Mouse (Mus musculus) neural tube, embryonic 13.5 days (tissue): ENCODE measurements around the gene Cnot3. TPM values are rescaled to one million over a fixed set of nuclear protein-coding genes. Genes with fewer than 3 reads are reported as not detected.
A peak's percentile ranks its signal among the peaks of the same experiment; 100 is the strongest.

ENCODE experiments used
- ATAC-seq: fragments of 200-750 bp; cut with Nextera tagmentation; 2 replicates; pipeline ENCODE4 v1.8.0; 2017; ENCODE audit warnings: low read depth, mild to moderate bottlenecking, moderate TSS enrichment, moderate library complexity
- H3K27ac ChIP-seq: fragments of 300-500 bp; sonication (generic); replicated peaks from 2 replicates; pipeline ENCODE4 v1.5.1; 2015; ENCODE audit warnings: moderate library complexity, mild to moderate bottlenecking, inconsistent platforms
- H3K27me3 ChIP-seq: fragments of 300-500 bp; sonication (generic); 2 replicates; pipeline ENCODE4 v1.6.1; 2015; ENCODE audit warnings: mild to moderate bottlenecking, inconsistent platforms
- H3K36me3 ChIP-seq: fragments of 300-500 bp; sonication (generic); 2 replicates; pipeline ENCODE4 v1.6.1; 2015; ENCODE audit warnings: mild to moderate bottlenecking, inconsistent platforms
- H3K4me1 ChIP-seq: fragments of 300-500 bp; sonication (generic); replicated peaks from 2 replicates; pipeline ENCODE4 v1.6.1; 2015; ENCODE audit warnings: inconsistent platforms
- H3K4me2 ChIP-seq: fragments of 300-500 bp; sonication (generic); 2 replicates; pipeline ENCODE4 v1.6.1; 2015; ENCODE audit warnings: inconsistent platforms, mild to moderate bottlenecking, moderate library complexity
- H3K4me3 ChIP-seq: fragments of 300-500 bp; sonication (generic); 2 replicates; pipeline ENCODE4 v1.5.1; 2015; ENCODE audit warnings: mild to moderate bottlenecking, inconsistent platforms
- H3K9ac ChIP-seq: fragments of 300-500 bp; sonication (generic); 2 replicates; pipeline ENCODE4 v1.6.1; 2015; ENCODE audit warnings: moderate library complexity, mild to moderate bottlenecking, inconsistent platforms
- H3K9me3 ChIP-seq: fragments of 300-500 bp; sonication (generic); 2 replicates; pipeline ENCODE4 v1.6.1; 2016; ENCODE audit warnings: inconsistent platforms
- WGBS: fragments of 180-500 bp; shearing (Covaris S2); methylation state at CpG from one replicate; pipeline ENCODE4 v1.1.7; 2015; 5-methylcytosine and 5-hydroxymethylcytosine counted together
- polyA plus RNA-seq: library from polyadenylated mRNA; unstranded; fragments of >200 nt; fragmentation: Nextera tagmentation; extraction: Ambion mirVana; gene quantifications from 2 replicates; pipeline ENCODE4 v1.2.1, GENCODE M21; 2015

The Cnot3 gene
- polyA plus RNA-seq, 1 experiment from 2014 or later, result 44.1 TPM

DNA sequence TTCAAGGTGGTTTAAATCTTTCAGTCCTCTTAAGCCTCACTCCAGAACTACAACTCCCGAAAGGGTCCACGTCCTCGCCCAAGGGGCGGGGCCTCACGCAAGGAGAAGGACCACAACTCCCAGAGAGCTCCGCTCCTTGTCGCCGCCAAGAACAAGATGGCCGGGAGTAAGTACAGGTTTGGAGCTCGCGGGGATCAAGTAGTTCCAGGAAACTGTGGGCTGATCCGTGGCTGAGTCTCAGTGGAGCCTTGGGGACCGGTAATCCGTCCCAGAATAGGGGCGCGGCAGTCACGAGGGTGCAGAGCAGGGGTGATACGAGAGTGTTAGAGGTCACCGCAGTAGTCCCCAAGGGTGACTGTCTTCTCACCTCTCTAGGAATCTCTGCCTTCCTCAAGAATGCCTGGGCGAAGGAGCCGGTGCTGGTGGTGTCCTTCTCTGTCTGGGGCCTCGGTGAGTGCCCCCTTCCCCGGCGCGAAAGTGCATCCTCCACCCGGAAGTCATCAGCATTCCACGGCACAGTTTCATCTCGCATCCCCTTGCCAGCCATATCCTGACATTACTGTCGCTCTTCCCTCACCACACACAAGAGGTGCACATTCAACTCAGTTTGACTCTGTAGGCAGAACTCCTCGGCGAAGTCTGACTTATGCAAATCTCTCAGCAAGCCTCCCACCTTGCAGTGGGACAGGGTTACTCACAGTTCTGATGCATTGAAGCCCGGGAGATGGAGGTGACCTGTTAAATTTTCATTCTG is 27.6 kb upstream of the Cnot3 start, which contains the start of gene Ndufa3:
Ndufa3 (plus strand) TSS at position 132 of the 754 bp plus-strand sequence.
- H3K36me3 ChIP-seq, result peaks cover 32% of the 10 kb centered on the region
- peak within 1 kb of the TSS; percentile 87 for H3K4me2 ChIP-seq
- peak; percentile 96 for ATAC-seq
- peak within 1 kb of the TSS; percentile 52 for H3K27ac ChIP-seq
- peak within 1 kb of the TSS; percentile 64 for H3K4me3 ChIP-seq
- H3K4me1 ChIP-seq, result peaks cover 13% of the 10 kb centered on the region
- no peaks in the 10 kb centered on the region for H3K9me3 ChIP-seq
- H3K27me3 ChIP-seq, result no peaks in the 10 kb centered on the region
- H3K9ac ChIP-seq, result peak within 1 kb of the TSS; percentile 82
- WGBS, result 1% methylated on average over 32 of the region's 32 CpGs

DNA sequence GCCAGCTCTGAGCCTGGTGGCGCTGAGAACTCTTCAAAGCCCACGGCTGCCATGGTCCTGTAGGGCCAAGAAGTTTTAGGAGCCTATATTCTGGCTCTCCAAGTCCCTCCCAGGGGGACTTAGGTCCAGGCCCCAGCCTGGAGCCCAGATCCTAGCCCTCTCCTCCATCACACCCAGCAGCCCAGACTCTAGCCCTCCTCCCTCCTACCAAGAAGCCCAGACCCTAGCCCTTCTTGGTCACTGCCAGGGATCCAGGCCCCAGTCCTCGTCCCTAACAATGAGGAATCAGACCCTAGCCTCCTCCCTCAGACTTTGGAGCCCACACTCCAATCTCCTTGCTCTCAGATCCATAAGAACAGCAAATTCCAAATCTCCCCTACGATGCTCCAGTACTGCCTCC is 16.0 kb upstream of the Cnot3 start:
- Histone ChIP-seq H3K27ac (peak overlapping the region; percentile 84; the same call in 1 of the 2 replicates), H3K36me3 (peaks cover 37% of the 10 kb centered on the region), H3K4me3 (peak overlapping the region; percentile 73), H3K4me1 (peaks cover 38% of the 10 kb centered on the region), H3K9me3 (no peaks in the 10 kb centered on the region), H3K4me2 (peak overlapping the region; percentile 99), H3K27me3 (no peaks in the 10 kb centered on the region), H3K9ac (peak overlapping the region; percentile 89)
- 39% methylated on average over 4 of the region's 4 CpGs for WGBS
- ATAC-seq, result peak; percentile 60

- WGBS, result under 1% methylated on average over 47 of the region's 47 CpGs
- Histone ChIP-seq H3K27me3 (no peaks in the 10 kb centered on the region), H3K27ac (peak within 1 kb of the TSS; percentile 84), H3K36me3 (peaks cover 35% of the 10 kb centered on the region), H3K9me3 (no peaks in the 10 kb centered on the region), H3K4me2 (peak within 1 kb of the TSS; percentile 99), H3K4me3 (peak within 1 kb of the TSS; percentile 73), H3K4me1 (peaks cover 38% of the 10 kb centered on the region), H3K9ac (peak within 1 kb of the TSS; percentile 89)
- peak; percentile 85 for ATAC-seq
Observed at GRCm38 (mm10) chr7:3629543-3630477, 15.3 kb upstream of the Cnot3 start, which contains the start of the genes Tfpt and Prpf31. Gene Tfpt (minus strand): TSS chr7:3629929. Gene Prpf31 (plus strand): TSS chr7:3629985.

DNA sequence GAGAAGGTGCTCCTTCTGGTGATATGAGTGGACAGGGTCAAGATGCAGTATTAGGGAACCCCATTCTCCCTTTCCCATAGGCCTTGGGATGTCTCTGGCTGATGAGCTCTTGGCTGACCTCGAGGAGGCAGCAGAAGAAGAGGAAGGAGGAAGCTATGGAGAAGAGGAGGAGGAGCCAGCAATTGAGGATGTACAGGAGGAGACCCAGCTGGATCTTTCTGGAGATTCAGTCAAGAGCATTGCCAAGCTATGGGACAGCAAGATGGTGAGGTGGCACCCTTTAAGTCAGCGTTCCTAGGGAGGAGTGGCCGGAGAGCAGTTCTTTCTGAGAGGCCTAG is 14.6 kb upstream of the Cnot3 start:
- peaks cover 38% of the 10 kb centered on the region for H3K36me3 ChIP-seq
- H3K4me3 ChIP-seq, result peak overlapping the region; percentile 73
- H3K9ac ChIP-seq, result peak overlapping the region; percentile 89
- peak; percentile 9; the same call in 1 of the 2 replicates for ATAC-seq
- H3K4me2 ChIP-seq, result peak overlapping the region; percentile 99
- H3K27me3 ChIP-seq, result no peaks in the 10 kb centered on the region
- peaks cover 38% of the 10 kb centered on the region for H3K4me1 ChIP-seq
- no peaks in the 10 kb centered on the region for H3K9me3 ChIP-seq
- H3K27ac ChIP-seq, result peak overlapping the region; percentile 69; the same call in 1 of the 2 replicates
- 65% methylated on average over 3 of the region's 3 CpGs for WGBS

- Histone ChIP-seq H3K36me3 (peaks cover 34% of the 10 kb centered on the region), H3K4me2 (peak overlapping the region; percentile 66), H3K9ac (0 out of 2 replicates have a peak overlapping the region, but pooled peaks have one; percentile 41), H3K27me3 (no peaks in the 10 kb centered on the region), H3K4me3 (no peak overlapping the region; the same call in 1 of the 2 replicates), H3K27ac (no peak overlapping the region), H3K9me3 (no peaks in the 10 kb centered on the region), H3K4me1 (peaks cover 34% of the 10 kb centered on the region)
- 69% methylated on average over 5 of the region's 5 CpGs for WGBS
- no peak for ATAC-seq
Observed at GRCm38 (mm10) chr7:3643412-3643811, 1.7 kb upstream of the Cnot3 start.

DNA sequence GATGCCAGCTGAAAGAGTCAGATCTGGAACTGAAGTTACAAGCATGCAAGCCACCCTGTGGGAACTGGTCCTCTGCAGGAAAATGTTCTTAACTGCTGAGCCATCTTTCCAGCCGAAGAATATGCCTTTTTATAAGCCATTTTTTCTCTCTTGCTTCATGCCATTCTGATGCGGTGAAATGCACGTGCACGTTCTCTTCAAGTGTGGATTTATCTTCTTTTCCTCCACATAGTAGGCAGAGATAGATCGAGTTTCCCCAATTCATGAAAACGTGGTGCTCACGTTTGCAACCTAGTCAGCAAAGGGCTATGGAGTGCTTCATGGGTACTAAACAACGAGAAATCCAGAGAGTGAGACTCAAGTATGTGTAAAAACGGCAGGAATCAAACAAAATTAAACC is 1.2 kb upstream of the Cnot3 start:
- Histone ChIP-seq H3K27ac (peak overlapping the region; percentile 25; the same call in 1 of the 2 replicates), H3K4me2 (peak overlapping the region; percentile 66), H3K9me3 (no peaks in the 10 kb centered on the region), H3K9ac (peak overlapping the region; percentile 41; the same call in 1 of the 2 replicates), H3K4me3 (peak overlapping the region; percentile 98), H3K36me3 (peaks cover 30% of the 10 kb centered on the region), H3K4me1 (peaks cover 38% of the 10 kb centered on the region), H3K27me3 (no peaks in the 10 kb centered on the region)
- no peak for ATAC-seq
- 26% methylated on average over 9 of the region's 9 CpGs for WGBS

- peak overlapping the region; percentile 98 for H3K4me3 ChIP-seq
- H3K4me1 ChIP-seq, result peaks cover 43% of the 10 kb centered on the region
- peaks cover 25% of the 10 kb centered on the region for H3K36me3 ChIP-seq
- H3K27me3 ChIP-seq, result no peaks in the 10 kb centered on the region
- peak overlapping the region; percentile 41; the same call in 1 of the 2 replicates for H3K9ac ChIP-seq
- 2% methylated on average over 11 of the region's 11 CpGs for WGBS
- H3K4me2 ChIP-seq, result peak overlapping the region; percentile 66
- no peaks in the 10 kb centered on the region for H3K9me3 ChIP-seq
- peak; percentile 1; the same call in 1 of the 2 replicates for ATAC-seq
- peak overlapping the region; percentile 25; the same call in 1 of the 2 replicates for H3K27ac ChIP-seq
Observed at GRCm38 (mm10) chr7:3644348-3644671, 758 bp upstream of the Cnot3 start.

GRCm38 (mm10) chr7:3645488-3646025 is 489 bp downstream of the Cnot3 start:
- H3K4me2 ChIP-seq, result peak overlapping the region; percentile 92
- peak overlapping the region; percentile 98 for H3K4me3 ChIP-seq
- peak overlapping the region; percentile 100 for H3K9ac ChIP-seq
- ATAC-seq, result no peak; the same call in none of the 2 replicates
- H3K27me3 ChIP-seq, result no peaks in the 10 kb centered on the region
- under 1% methylated on average over 53 of the region's 58 CpGs for WGBS
- peaks cover 47% of the 10 kb centered on the region for H3K4me1 ChIP-seq
- peaks cover 17% of the 10 kb centered on the region for H3K36me3 ChIP-seq
- H3K27ac ChIP-seq, result peak overlapping the region; percentile 98
- H3K9me3 ChIP-seq, result no peaks in the 10 kb centered on the region

GRCm38 (mm10) chr7:3646188-3646587 is 1.1 kb downstream of the Cnot3 start:
- H3K9ac ChIP-seq, result peak overlapping the region; percentile 100

GRCm38 (mm10) chr7:3646641-3647040 is 1.6 kb downstream of the Cnot3 start:
- Histone ChIP-seq H3K36me3 (peaks cover 17% of the 10 kb centered on the region), H3K4me1 (peaks cover 47% of the 10 kb centered on the region), H3K4me3 (peak overlapping the region; percentile 98), H3K4me2 (peak overlapping the region; percentile 92), H3K9me3 (no peaks in the 10 kb centered on the region), H3K27me3 (no peaks in the 10 kb centered on the region), H3K9ac (peak overlapping the region; percentile 100), H3K27ac (no peak overlapping the region)
- 72% methylated on average over 4 of the region's 4 CpGs for WGBS
- ATAC-seq, result no peak

More at GRCm38 (mm10) chr7:3646188-3646587, 1.1 kb downstream of the Cnot3 start:
- Histone ChIP-seq H3K27ac (peak overlapping the region; percentile 98), H3K4me2 (peak overlapping the region; percentile 92), H3K4me3 (peak overlapping the region; percentile 98), H3K27me3 (no peaks in the 10 kb centered on the region), H3K4me1 (peaks cover 47% of the 10 kb centered on the region), H3K36me3 (peaks cover 17% of the 10 kb centered on the region), H3K9me3 (no peaks in the 10 kb centered on the region)
- no peak for ATAC-seq
- WGBS, result 32% methylated on average over 9 of the region's 9 CpGs

GRCm38 (mm10) chr7:3656966-3657365 is 11.9 kb downstream of the Cnot3 start:
- 93% methylated on average over 4 of the region's 4 CpGs for WGBS
- Histone ChIP-seq H3K27ac (no peak overlapping the region), H3K9me3 (no peaks in the 10 kb centered on the region), H3K4me3 (no peak overlapping the region), H3K4me1 (no peaks in the 10 kb centered on the region), H3K9ac (no peak overlapping the region), H3K27me3 (no peaks in the 10 kb centered on the region), H3K4me2 (no peak overlapping the region), H3K36me3 (peaks cover 98% of the 10 kb centered on the region)
- no peak for ATAC-seq
